Mouse (Mus musculus) brown adipose tissue, adult 24 weeks (tissue): Measurements from ENCODE around the gene Nfatc4. TPM values are rescaled to one million over a fixed set of nuclear protein-coding genes. Genes with fewer than 3 reads are reported as not detected.

Experiments used
- H3K27ac ChIP-seq: fragments of 200-500 bp; replicated peaks from 2 replicates; pipeline ENCODE4 v1.5.1; 2012; ENCODE audit warnings: low read depth, mild to moderate bottlenecking, low read length
- H3K4me1 ChIP-seq: fragments of 200-500 bp; 2 replicates; pipeline ENCODE4 v1.6.1; 2012; ENCODE audit warnings: low read length, mixed read lengths; ENCODE audit not compliant: control insufficient read depth, insufficient read depth, insufficient read length
- H3K4me3 ChIP-seq: fragments of 200-500 bp; 2 replicates; pipeline ENCODE4 v1.5.1; 2012; ENCODE audit warnings: low read depth, mild to moderate bottlenecking, low read length, moderate library complexity; ENCODE audit not compliant: insufficient read depth
- polyA plus RNA-seq: library from polyadenylated mRNA; stranded (reverse); fragments of >200 nt; gene quantifications from 2 replicates; pipeline ENCODE4 v1.2.4, GENCODE M21; 2012; ENCODE audit not compliant: missing spikeins, insufficient read depth, insufficient read length

Nfatc4 gene
- polyA plus RNA-seq, 1 experiment, result 1.5 TPM

DNA sequence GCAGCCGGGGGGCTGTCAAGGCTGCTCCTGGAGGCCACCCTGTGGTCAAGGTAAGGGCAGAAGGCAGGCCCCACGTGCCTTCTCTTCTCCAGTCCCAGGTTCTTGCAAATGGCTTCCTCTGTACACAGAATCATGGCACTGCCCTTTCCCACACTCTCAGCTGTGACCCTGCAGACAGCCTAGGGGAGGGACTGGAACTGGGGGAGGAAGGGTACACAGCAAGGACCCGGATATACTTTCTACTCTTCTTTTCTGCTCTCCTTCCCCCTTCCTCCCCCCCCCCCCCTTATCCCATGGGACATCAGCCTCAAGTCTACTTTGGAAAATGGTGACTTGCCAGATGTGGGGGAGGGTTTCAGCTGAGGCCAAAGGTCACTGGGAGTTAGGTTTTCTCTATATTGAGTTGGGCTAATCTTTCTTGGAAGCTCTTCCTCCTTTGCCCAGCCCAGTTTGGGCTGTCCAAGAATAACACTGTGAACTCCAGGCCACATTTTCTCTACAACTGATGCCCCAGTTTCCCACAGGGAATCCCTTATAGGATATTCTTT, 5.8 kb downstream of the Nfatc4 start:
- no peaks in the 10 kb centered on the region for H3K4me1 ChIP-seq
- no peak overlapping the region for H3K27ac ChIP-seq
- H3K4me3 ChIP-seq, result no peak overlapping the region

DNA sequence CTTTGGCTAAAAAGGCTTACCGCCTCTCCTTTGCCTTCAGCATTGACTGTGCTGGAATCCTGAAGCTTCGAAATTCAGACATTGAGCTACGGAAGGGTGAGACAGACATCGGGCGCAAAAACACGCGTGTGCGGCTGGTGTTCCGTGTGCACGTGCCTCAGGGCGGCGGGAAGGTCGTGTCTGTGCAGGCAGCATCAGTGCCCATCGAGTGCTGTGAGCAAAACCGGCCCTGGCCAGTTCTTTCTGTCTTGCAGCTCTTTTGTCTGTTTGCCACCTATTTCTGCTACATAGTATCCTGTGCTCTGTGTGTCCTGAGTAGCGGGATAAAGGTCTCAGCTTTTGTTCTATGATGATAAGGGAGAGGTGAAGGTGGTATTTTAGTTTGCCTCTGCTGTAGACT, 6.9 kb downstream of the Nfatc4 start:
- Histone ChIP-seq H3K4me3 (no peak overlapping the region), H3K4me1 (no peaks in the 10 kb centered on the region)

DNA sequence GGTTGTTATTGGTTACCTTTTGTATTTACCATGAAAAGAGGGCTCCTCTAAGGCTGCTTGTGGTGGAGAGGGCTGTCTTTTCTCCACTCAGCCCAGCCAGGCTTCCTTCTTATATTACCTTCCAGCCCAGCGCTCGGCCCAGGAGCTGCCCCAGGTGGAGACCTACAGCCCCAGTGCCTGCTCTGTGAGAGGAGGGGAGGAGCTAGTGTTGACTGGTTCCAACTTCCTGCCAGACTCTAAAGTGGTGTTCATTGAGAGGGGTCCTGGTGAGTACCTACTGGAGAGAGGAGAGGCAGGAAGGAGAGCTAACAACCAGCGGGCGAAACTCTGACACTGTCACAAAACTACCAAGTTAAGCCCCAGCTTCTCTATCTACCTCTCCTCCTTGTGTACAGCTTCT, 7.4 kb downstream of the Nfatc4 start:
- H3K4me3 ChIP-seq, result no peak overlapping the region
- no peak overlapping the region for H3K27ac ChIP-seq
- H3K4me1 ChIP-seq, result no peaks in the 10 kb centered on the region

More for the DNA sequence above, 6.9 kb downstream of the Nfatc4 start:
- H3K27ac ChIP-seq, result no peak overlapping the region

DNA sequence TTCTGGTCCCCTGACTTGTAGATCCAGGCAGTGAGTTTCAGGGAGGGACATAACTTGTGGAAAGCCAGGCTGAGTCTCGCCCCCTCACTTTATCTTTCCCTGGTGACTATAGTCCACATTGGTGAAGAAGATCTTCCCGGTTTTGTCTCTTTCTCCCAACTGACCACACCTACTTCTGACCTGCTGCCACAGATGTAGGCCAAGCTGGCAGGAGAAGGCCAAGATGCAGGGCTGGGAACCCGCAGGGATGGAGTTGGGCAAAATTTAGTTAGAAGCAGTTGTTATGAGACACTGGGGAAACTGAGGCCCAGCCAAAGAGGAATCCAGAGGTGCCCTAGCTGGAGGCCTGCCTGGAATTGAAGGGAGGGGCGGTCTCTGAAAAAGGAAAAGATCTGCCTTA, 10.2 kb downstream of the Nfatc4 start:
- Histone ChIP-seq H3K27ac (no peak overlapping the region), H3K4me3 (no peak overlapping the region), H3K4me1 (no peaks in the 10 kb centered on the region)

DNA sequence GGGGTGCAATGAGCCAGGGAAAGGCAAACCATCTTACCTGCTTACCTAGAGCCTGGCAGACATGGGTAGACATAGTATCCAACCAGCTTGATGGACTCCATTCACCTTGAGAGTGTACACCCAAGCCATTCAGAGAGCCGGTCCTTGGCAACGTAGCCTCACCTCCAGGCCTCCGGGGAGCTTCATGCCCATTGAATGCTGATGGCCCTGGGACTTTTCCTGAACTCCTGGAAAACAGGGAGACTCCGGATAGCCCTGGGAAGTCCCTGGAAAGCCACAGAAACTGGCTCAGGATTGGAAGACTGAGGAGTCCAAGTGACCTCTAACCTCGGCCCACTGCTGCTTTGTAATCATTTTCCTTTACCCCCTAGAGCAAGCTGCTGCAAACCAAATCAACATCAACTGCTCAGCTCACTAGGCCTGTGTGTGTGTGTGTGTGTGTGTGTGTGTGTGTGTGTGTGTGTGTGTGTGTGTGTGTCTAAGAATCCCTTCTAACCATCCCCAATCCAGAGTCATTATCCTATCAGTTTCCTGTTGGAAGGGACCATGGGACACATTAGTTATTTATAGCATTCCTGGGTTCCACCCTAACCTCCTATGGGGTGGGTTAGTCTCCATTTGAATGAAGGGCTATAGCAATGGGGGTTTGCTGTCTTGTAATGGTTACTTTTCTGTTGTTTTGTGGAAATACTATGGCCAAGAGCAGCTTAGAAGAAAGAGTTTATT, 12.0 kb downstream of the Nfatc4 start:
- H3K4me3 ChIP-seq, result no peak overlapping the region
- H3K4me1 ChIP-seq, result no peaks in the 10 kb centered on the region
- no peak overlapping the region for H3K27ac ChIP-seq

DNA sequence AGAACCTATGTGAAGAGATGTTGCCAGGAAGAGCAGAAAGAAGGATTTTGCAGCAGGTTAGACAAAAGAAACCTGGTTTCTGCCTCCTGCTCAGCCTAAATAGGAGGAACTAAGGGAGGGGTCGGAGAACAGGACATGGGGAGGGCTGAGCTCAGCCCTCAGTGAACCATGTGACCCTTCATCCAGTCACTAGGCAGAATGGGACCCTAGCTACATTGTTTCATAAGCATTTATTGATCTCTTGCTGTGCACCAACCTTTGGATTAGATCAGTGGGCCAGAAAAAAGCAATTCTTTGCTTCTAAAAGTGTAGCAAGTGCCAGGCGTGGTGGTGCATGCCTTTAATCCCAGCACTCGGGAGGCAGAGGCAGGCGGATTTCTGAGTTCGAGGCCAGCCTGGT, 15.4 kb downstream of the Nfatc4 start:
- Histone ChIP-seq H3K4me3 (no peak overlapping the region), H3K27ac (no peak overlapping the region)

DNA sequence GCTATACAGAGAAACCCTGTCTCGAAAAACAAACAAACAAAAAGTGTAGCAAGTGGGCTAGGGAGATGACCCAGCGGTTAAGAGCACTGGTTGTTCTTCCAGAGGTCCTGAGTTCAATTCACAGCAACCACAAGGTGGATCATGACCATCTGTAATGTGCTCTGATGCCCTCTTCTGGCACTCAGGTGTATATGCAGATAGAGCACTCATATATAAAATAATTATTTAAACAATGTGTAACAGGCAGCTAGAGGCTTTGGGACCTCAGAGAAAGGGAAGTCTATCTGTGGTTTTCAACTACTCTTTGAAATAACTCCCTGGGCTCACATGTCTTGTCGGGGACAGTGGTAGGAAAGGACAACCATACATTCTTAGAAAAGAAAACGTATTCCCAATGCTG, 15.8 kb downstream of the Nfatc4 start:
- Histone ChIP-seq H3K27ac (no peak overlapping the region), H3K4me3 (no peak overlapping the region), H3K4me1 (no peaks in the 10 kb centered on the region)

More for the DNA sequence above, 15.4 kb downstream of the Nfatc4 start:
- no peaks in the 10 kb centered on the region for H3K4me1 ChIP-seq

DNA sequence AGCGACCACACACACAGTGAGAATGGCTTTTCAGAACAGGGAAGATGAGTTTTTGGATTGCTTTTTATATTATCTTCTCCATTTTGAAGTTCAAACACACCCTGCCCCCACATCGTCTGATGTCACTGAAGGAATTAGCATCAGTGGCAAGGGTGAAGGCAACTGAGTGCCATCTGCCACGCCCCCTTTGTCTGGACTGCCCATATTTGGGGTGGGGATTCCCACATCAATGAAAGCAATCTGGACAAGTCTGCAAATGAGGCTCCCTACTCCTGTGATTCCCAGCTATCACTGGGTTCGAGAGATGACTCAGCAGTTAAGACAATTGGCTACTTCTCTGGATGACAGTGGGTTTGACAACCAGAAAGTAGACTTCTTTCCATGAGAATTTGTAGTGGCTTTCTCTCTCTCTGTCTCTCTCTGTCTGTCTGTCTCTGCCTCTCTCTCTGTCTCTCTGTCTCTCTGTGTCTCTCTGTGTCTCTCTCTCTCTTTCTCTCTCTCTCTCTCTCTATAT, 18.0 kb downstream of the Nfatc4 start:
- no peak overlapping the region for H3K4me3 ChIP-seq
- no peak overlapping the region for H3K27ac ChIP-seq
- H3K4me1 ChIP-seq, result no peaks in the 10 kb centered on the region

DNA sequence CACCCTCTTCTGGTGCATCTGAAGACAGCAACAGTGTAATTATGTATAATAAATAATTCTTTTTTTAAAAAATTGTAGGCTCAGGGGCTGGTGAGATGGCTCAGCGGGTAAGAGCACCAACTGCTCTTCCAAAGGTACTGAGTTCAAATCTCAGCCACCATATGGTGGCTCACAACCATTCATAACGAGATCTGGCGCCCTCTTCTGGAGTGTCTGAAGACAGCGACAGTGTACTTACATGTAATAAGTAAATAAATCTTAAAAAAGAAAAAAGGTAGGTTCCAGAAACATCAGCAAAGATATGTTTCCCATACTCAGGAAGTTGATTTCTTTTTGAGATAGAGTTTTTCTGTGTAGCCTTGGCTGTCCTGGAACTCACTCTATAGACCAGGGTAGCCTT, 19.9 kb downstream of the Nfatc4 start:
- no peak overlapping the region for H3K27ac ChIP-seq
- H3K4me1 ChIP-seq, result no peaks in the 10 kb centered on the region
- H3K4me3 ChIP-seq, result no peak overlapping the region

DNA sequence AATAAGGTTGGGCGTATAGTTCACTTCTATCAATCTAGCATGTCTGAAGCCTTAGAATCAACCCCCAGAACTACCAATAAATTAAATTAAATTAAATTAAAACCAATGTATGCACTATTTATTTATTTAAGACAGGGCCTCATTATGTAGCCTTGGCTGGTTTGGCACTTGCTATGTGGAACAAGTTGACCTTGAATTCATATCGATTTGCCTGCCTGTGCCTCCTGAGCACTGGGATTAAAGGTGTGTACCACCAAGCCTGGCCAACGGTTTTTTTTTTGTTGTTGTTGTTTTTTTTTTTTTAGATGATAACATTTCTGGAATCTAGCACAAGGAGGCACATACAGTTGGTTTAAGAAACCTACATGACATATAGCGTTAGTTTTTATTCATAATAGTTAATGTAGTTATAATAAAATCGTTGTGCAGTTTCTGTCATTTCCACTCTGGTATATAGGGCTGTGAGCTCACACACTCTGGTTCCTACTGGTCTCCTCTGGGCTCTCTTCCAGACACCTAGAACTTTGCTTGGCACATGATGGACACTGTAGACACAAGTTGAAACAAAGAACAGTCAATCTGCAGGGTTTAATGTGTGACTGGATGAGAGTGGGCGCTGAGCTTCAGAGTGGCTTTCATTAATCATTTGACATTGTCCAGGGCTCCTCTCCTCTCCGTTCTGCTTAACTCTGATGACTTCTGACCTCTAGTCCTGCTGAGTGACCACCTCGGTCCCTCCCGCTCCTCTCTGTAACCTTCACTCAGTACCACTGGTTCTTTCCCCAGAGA, 22.8 kb downstream of the Nfatc4 start:
- Histone ChIP-seq H3K4me3 (no peak overlapping the region), H3K27ac (no peak overlapping the region), H3K4me1 (no peaks in the 10 kb centered on the region)

DNA sequence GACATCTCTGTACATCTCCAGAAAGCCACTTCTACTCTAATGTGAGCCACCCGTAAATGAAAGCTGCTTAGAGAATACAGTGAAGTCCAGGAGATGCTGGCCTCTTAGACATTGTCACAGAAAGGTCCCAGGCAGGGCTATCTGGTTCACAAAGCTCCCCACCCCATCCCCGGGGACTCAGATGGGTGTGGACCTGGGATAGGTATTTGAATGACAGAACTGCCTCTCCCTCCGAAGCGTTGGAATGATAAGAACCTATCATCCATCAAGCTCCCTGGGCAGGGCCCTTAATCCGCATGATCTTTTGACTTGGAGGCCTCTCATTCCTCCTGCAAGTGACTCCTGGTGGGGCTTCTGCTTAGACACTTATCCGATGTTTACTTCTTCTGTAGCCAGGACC, 27.9 kb downstream of the Nfatc4 start:
- Histone ChIP-seq H3K27ac (no peak overlapping the region), H3K4me1 (0 out of 2 replicates have a peak, but pooled peaks cover 4% of the 10 kb centered on the region), H3K4me3 (no peak overlapping the region)

DNA sequence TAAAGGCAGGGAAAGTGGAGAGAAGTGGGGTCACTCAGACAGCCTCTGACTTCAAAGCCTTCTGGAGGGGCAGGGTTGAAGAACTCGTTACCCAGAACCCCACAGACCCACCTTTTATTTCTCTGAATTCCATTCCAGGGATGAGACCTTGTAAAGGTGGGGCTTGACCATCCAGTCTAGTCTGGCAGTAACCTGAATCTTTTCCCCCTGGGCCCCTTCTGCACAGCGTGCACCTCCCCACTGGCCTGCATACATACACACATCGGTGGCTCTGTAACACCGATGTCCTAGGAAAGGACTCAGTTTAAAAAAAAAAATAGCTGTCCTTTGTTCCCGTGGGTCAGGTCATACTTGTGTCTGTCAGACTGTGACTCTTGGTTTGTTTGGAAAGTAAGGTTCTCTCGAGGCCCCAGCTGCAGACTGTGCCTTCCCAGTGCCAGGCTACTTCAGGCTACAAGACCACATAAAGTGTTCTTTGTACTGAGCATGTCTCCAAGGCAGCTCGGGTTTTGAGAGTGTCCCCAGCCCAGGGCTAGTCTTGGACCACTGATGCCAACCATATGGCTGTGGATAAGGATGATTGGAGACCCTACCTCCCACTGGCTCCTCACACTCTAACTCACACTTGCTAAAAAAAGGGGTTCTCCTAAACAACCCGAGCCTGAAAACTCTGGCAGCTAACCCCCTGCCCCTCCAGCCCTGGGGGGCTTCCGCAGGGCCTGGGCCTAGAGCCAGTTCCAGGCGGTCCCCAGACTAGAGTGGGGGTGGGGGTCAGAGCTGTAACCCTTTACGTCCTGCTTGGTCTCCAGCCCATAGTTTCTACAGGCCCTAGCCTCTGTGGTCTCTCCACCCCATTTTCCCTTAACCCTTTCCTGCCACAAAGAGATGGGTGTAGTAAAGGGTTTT, 30.0 kb downstream of the Nfatc4 start:
- peak overlapping the region; percentile 20; the same call in 1 of the 2 replicates for H3K27ac ChIP-seq
- H3K4me1 ChIP-seq, result peaks cover 11% of the 10 kb centered on the region; the same call in 1 of the 2 replicates
- peak overlapping the region; percentile 71; the same call in 1 of the 2 replicates for H3K4me3 ChIP-seq

DNA sequence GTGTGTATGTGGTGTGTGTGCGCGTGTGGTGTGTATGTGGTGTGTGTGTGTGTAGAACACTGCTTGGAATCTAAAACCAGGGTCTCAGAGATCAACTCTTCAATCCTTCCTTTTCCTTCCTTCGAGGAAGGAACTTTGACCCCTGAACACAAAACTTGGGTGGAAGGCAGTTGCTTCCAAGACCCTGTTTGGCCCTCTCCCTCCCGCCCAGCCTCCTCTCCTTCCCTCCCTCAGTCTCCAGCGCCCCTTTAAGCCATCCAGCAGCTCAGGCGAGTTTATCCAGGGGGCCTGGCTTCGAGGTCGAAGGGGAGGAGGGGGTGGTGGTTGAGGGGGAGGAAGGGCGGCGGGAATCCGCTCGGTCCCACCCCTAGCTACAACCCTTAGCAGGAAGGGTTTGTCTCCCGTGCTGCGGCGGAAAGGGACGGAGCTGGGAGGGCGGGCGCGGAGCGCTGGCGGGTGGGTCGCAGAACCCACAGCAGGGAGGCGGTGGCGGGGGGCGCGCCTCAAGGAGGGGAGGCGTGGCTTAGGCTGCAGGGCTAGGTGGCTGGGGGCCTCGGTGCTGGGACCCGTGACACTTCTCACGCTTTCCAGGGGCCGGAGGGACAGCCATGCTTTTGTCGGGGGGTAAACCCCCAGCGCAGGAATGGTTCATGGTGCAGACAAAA, 30.8 kb downstream of the Nfatc4 start, which contains the start of gene Nynrin:
TSS of gene Nynrin (plus strand) at position 390 of the 665 bp plus-strand sequence.
- Histone ChIP-seq H3K4me3 (peak within 1 kb of the TSS; percentile 71), H3K4me1 (peaks cover 11% of the 10 kb centered on the region; the same call in 1 of the 2 replicates), H3K27ac (peak within 1 kb of the TSS; percentile 32)
